Mouse (Mus musculus) thymus, adult 2 months (tissue): Measurements from ENCODE around the gene Gdpd1.

Source experiments
- CTCF ChIP-seq: fragments of 200-500 bp; IDR thresholded peaks from 2 replicates; pipeline ENCODE4 v1.5.1; 2012; ENCODE audit warnings: mild to moderate bottlenecking, control low read depth, low read length, moderate library complexity, borderline replicate concordance; ENCODE audit not compliant: control insufficient read depth, poor library complexity, insufficient read depth; ENCODE audit errors: extremely low read depth
- POLR2A ChIP-seq: fragments of 200-500 bp; IDR thresholded peaks from 2 replicates; pipeline ENCODE4 v1.6.1; 2012; ENCODE audit warnings: mild to moderate bottlenecking, low read length, control low read depth, moderate library complexity; ENCODE audit not compliant: control insufficient read depth, poor library complexity, insufficient read depth; ENCODE audit errors: extremely low read depth

- TF ChIP-seq POLR2A (no peak), CTCF (no peak)
Observed at GRCm38 (mm10) chr11:87026096-87026875, 47.6 kb downstream of the Gdpd1 start.
